Mouse (Mus musculus): ENCODE data around the gene 9130023H24Rik. TPM values are rescaled to one million over a fixed set of nuclear protein-coding genes. Genes with fewer than 3 reads are reported as not detected.

Gene 9130023H24Rik
- total RNA-seq, 2 experiments from 2014 or later = 2.6 to 2.8 TPM

Other genes with a start within 250 kb of the 9130023H24Rik start
- 10 to 100 TPM in 1 of 2 experiments, 1 to 10 TPM in 1; 9.0 to 10.5 TPM for gene Pycard, start 244.2 kb downstream of the 9130023H24Rik start, total RNA-seq (2021)
- gene Trim72, start 234.1 kb downstream of the 9130023H24Rik start, total RNA-seq (2021) = 100 to 1,000 TPM; 279 to 317 TPM
- 1 to 10 TPM; 5.4 to 6.0 TPM for gene Itgam, start 175.4 kb downstream of the 9130023H24Rik start, total RNA-seq (2021)
- not detected for gene Gm49368, start 175.3 kb downstream of the 9130023H24Rik start, total RNA-seq (2021)
- under 1 TPM; 0.30 to 0.51 TPM for gene Itgax, start 108.5 kb downstream of the 9130023H24Rik start, total RNA-seq (2021)
- gene Itgad, start 83.7 kb downstream of the 9130023H24Rik start, total RNA-seq (2021) = not detected
- 1,000 to 10,000 TPM; 2,762 to 2,913 TPM for gene Cox6a2, start 31.6 kb downstream of the 9130023H24Rik start, total RNA-seq (2021)
- 1 to 10 TPM; 7.4 to 8.6 TPM for gene Armc5, start 689 bp downstream of the 9130023H24Rik start, total RNA-seq (2021)
- 10 to 100 TPM; 13.2 to 13.8 TPM for gene Tgfb1i1, start 8.8 kb upstream of the 9130023H24Rik start, total RNA-seq (2021)
- not detected for gene Slc5a2, start 27.6 kb upstream of the 9130023H24Rik start, total RNA-seq (2021)
- gene BC017158, start 60.1 kb upstream of the 9130023H24Rik start, total RNA-seq (2021) = 1 to 10 TPM; 5.4 to 5.6 TPM
- 10 to 100 TPM; 10.8 to 13.4 TPM for gene Rgs10, start 180.7 kb upstream of the 9130023H24Rik start, total RNA-seq (2021)
- 10 to 100 TPM; 40.1 to 43.4 TPM for gene Tial1, start 223.7 kb upstream of the 9130023H24Rik start, total RNA-seq (2021)

Measured in heart, adult 18-20 months (tissue).